In the genomic region with DNA sequence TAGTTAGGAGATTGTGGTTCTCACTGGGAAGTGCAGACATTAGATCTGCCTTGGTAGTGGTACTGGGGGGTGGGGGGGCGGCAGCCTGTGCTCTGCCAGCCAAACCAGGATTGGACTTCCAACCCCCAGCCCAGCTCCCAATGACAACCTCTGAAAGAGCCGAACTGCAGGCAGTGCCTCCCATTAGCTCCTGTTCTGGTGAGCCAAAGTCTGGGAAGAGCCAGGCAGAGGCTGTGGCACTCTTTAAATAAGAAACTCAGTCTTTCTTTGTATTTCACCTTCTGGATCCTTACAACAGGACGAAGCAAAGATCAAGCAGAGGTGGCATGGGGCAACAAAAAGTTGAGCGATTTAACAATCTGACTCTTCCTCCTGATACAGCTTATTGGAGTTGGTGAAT, we compare ENCODE assay signal across 21 mouse cellular contexts. TPM values are rescaled to one million over a fixed set of nuclear protein-coding genes. Genes with fewer than 3 reads are reported as not detected.
"Had no signal": no experiment of that assay in that cellular context is flagged by ENCODE, and none has a peak within 500 bp of the region (broad histone marks: within the 10 kb centered on the region; RNA-seq: fewer than 3 reads in every experiment).

No protein-coding gene starts in this region.

- H3K36me3 ChIP-seq: neural tube, embryonic 13.5 days; neural tube, embryonic 15.5 days; stomach, embryonic 15.5 days had no signal

- H3K9me3 ChIP-seq: neural tube, embryonic 13.5 days; neural tube, embryonic 15.5 days; stomach, embryonic 15.5 days had no signal

- H3K27ac ChIP-seq: neural tube, embryonic 13.5 days; neural tube, embryonic 15.5 days; stomach, embryonic 15.5 days; stomach, postnatal 0 days had no signal

- H3K4me2 ChIP-seq: neural tube, embryonic 13.5 days; neural tube, embryonic 15.5 days; stomach, embryonic 15.5 days had no signal

- H3K9ac ChIP-seq: neural tube, embryonic 13.5 days; neural tube, embryonic 15.5 days; stomach, embryonic 15.5 days had no signal

- H3K4me3 ChIP-seq: neural tube, embryonic 13.5 days; neural tube, embryonic 15.5 days; stomach, embryonic 15.5 days had no signal

- DNase-seq: retina, postnatal 1 day; right cerebral cortex, adult 18-20 months; right cerebral cortex, postnatal 14 days; right cerebral cortex, postnatal 25 days; right cerebral cortex, postnatal 4 days; spleen, adult 18-20 months; thymus, adult 18-20 months; thymus, adult 2 months; thymus, postnatal 14 days; thymus, postnatal 25 days; thymus, postnatal 36 days; thymus, postnatal 4 days had no signal

RNA-seq across cellular contexts. Expression of a gene that starts 10.4 kb away (rescaled TPM):
- polyA plus RNA-seq: neural tube, embryonic 14.5 days had no signal

RNA-seq across cellular contexts. Expression of a gene that starts 18.2 kb away (rescaled TPM):
- polyA plus RNA-seq: neural tube, embryonic 13.5 days; neural tube, embryonic 14.5 days; neural tube, embryonic 15.5 days; small intestine, adult 2 months; spleen, adult 2 months; stomach, embryonic 14.5 days; stomach, postnatal 0 days; urinary bladder, adult 2 months had no signal

RNA-seq across cellular contexts. Expression of a gene that starts 36.2 kb away (rescaled TPM):
- polyA plus RNA-seq: neural tube, embryonic 14.5 days; neural tube, embryonic 15.5 days; stomach, postnatal 0 days; urinary bladder, adult 2 months had no signal

RNA-seq across cellular contexts. Expression of a gene that starts 36.5 kb away (rescaled TPM):
- polyA plus RNA-seq: neural tube, embryonic 14.5 days had no signal
